Mouse (Mus musculus) cortical plate, adult 2 months (tissue): Measurements from ENCODE around the gene Lypd6. TPM values are rescaled to one million over a fixed set of nuclear protein-coding genes. Genes with fewer than 3 reads are reported as not detected.

Source experiments
- H3K27ac ChIP-seq: fragments of 200-500 bp; 2 replicates; pipeline ENCODE4 v1.5.1; 2012; ENCODE audit warnings: low read length, control low read depth, inconsistent platforms; ENCODE audit not compliant: insufficient read depth
- H3K4me1 ChIP-seq: fragments of 200-500 bp; 2 replicates; pipeline ENCODE4 v1.6.1; 2011; ENCODE audit warnings: low read length; ENCODE audit not compliant: control insufficient read depth, insufficient read depth
- H3K4me3 ChIP-seq: fragments of 200-500 bp; 2 replicates; pipeline ENCODE4 v1.5.1; 2011; ENCODE audit warnings: mild to moderate bottlenecking, low read length, control low read depth; ENCODE audit not compliant: insufficient read depth
- CTCF ChIP-seq: fragments of 200-500 bp; IDR thresholded peaks from 2 replicates; pipeline ENCODE4 v1.5.1; 2011; ENCODE audit warnings: mild to moderate bottlenecking, control low read depth, low read length; ENCODE audit not compliant: insufficient read depth; ENCODE audit errors: extremely low read depth
- POLR2A ChIP-seq: fragments of 200-500 bp; IDR thresholded peaks from 2 replicates; pipeline ENCODE4 v1.6.1; 2011; ENCODE audit warnings: mild to moderate bottlenecking, low read length, control low read depth; ENCODE audit not compliant: insufficient read depth; ENCODE audit errors: extremely low read depth
- polyA plus RNA-seq: library from polyadenylated mRNA; depleted of rRNA; stranded (reverse); fragments of >200 nt; gene quantifications from 2 replicates; pipeline ENCODE4 v1.2.3, GENCODE M21; 2012

Gene Lypd6
- polyA plus RNA-seq, 1 experiment, result 20.7 TPM

- H3K27ac ChIP-seq, result no peak overlapping the region
- H3K4me1 ChIP-seq, result no peaks in the 10 kb centered on the region
- H3K4me3 ChIP-seq, result no peak overlapping the region
- TF ChIP-seq CTCF (no peak), POLR2A (no peak)
Observed at GRCm38 (mm10) chr2:50151879-50152278, 85.7 kb downstream of the Lypd6 start.

DNA sequence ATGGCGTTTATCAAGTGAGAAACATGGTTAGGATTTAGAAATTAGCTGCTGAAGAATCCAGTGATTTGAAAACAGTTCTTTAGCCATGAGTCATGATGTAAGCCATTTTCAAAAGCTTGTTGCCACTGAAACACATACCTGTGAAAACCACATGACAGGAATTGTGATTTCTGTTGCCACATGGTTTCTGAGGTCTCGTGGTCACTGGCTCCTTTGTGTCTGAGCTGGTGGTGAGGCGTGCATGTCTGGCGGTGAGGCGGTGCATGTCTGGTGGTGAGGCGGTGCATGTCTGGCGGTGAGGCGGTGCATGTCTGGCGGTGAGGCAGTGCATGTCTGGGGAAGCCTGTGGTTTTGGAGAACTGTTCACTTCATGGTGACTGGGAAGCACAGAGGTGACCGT is 89.8 kb downstream of the Lypd6 start:
- TF ChIP-seq POLR2A, result no peak
- TF ChIP-seq CTCF, result no peak
- Histone ChIP-seq H3K4me3 (no peak overlapping the region), H3K27ac (no peak overlapping the region), H3K4me1 (no peaks in the 10 kb centered on the region)

DNA sequence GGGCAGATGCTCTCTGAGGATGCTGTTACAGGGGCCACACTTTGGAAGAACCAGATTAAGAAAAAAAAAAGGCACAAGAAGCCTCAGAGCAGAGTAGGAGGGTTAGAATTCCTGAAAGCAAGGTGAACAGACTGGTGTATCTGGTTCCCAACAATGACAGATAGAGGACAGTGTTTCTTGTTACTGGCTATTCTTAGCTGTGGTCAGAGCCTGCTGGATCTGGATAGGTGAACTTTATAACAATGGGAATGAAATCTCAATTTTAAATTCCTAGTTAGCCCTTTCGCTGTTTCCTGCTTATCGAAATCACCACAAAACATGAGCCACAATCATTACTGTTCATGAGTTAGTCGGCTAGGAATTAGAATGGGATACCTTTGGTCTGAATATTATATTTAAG is 93.8 kb downstream of the Lypd6 start:
- H3K4me3 ChIP-seq, result no peak overlapping the region
- TF ChIP-seq POLR2A (no peak), CTCF (no peak)
- H3K27ac ChIP-seq, result no peak overlapping the region
- H3K4me1 ChIP-seq, result peaks cover 1% of the 10 kb centered on the region; the same call in 1 of the 2 replicates

DNA sequence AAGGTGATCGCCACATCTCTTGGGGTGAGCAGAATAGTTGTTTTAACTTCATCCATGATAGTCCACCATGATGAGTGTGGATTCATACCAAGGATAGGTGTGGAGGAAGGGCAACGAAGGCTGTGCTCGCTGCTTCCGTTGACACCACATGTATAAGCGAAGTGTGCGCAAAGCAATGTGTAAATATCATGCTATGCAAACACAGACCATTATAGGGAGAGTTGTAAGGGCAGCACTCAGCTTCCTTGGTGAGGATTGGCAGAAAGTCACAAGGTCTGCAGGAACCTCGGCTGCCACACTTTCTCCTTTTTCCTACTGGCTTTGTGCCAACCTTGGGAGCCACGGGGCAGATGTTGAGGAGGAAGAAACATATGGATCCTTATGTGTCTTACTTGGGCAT is 97.4 kb downstream of the Lypd6 start:
- peaks cover 1% of the 10 kb centered on the region; the same call in 1 of the 2 replicates for H3K4me1 ChIP-seq
- TF ChIP-seq CTCF (no peak), POLR2A (no peak)
- H3K4me3 ChIP-seq, result no peak overlapping the region
- no peak overlapping the region for H3K27ac ChIP-seq

- H3K4me1 ChIP-seq, result peaks cover 1% of the 10 kb centered on the region; the same call in 1 of the 2 replicates
- no peak overlapping the region for H3K27ac ChIP-seq
- H3K4me3 ChIP-seq, result no peak overlapping the region
- no peak for TF ChIP-seq POLR2A
- no peak for TF ChIP-seq CTCF
Observed at GRCm38 (mm10) chr2:50165277-50165676, 99.0 kb downstream of the Lypd6 start.

DNA sequence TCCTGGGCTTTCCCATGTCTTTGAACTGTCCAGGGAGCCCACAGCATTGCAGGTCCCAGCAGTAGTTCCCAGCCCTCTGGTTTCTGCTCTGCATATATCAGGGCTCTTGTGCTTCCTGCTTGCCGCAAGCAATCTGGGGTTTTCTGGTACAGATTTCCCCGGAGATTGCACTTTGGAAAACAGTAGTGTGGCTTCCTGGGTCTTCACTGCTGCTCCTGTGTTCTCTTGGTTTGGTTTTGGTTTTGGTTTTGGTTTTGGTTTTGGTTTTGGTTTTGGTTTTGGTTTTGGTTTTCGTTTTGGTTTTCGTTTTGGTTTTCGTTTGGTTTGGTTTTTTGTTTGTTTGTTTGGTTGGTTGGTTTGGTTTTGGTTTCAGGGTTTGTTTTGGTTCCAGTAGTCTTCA is 99.9 kb downstream of the Lypd6 start:
- H3K4me3 ChIP-seq, result no peak overlapping the region
- peaks cover 1% of the 10 kb centered on the region; the same call in 1 of the 2 replicates for H3K4me1 ChIP-seq
- H3K27ac ChIP-seq, result no peak overlapping the region
- no peak for TF ChIP-seq CTCF
- no peak for TF ChIP-seq POLR2A

DNA sequence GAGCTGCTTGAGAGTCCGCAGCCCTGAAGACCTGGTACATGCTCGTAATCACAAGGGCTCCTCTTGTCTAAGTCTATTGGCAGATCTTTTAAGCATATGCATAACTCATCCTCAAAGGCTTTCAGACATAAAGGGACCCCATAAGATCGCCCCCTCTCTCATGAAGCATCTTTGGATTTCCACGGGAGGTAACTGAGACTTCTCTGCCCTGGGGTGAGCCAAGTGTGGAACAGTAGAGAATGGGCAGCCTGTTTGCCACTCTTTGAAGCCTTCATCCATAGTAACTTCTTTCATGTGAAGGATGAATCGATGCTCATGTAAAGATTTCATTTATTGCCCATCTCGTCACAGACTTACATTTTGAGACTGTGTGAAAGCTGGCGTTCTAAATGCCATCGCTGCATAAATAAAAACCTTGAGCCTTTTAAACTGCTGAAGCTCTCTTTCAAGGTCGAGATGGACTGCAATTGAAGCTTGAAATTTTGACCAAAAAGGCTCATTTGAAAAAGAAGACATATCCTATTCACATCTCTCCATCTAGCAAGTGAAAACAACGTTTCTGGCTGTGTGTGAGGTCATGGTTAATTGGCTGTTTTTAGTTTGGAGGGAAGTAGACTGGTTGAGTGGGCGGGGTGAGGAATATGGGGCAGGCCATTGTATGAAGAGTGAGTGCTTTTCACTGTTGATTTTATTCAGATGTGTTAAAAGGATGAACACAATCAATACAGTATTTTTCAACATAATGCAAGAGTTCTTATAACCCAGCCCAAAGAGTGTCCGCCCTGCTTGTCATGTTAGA is 107.7 kb downstream of the Lypd6 start:
- no peak overlapping the region for H3K4me3 ChIP-seq
- H3K27ac ChIP-seq, result no peak overlapping the region
- TF ChIP-seq POLR2A, result no peak
- no peak for TF ChIP-seq CTCF

GRCm38 (mm10) chr2:50175709-50176108 is 109.5 kb downstream of the Lypd6 start:
- no peak for TF ChIP-seq CTCF
- TF ChIP-seq POLR2A, result no peak
- no peak overlapping the region for H3K4me3 ChIP-seq

More for the DNA sequence above, 107.7 kb downstream of the Lypd6 start:
- no peaks in the 10 kb centered on the region for H3K4me1 ChIP-seq

DNA sequence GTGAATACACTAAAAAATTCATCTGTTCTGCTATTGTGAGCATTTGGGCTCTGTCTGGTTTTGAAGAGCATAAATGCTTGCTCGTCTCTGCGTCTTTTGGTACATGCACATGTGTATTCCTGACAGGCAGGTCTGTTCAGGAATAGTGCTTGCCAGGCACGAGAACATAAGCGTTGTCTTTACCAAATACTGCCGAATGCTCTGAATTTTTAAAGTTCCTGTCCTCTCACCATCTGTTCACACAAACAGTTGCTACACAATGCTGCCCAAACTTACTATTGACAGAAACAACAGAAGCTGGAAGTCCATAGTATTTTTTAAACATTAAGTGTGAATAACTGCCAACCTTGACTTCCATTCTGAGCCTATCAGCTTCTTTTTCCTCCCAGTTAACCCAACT is 112.9 kb downstream of the Lypd6 start:
- TF ChIP-seq CTCF (no peak), POLR2A (no peak)
- Histone ChIP-seq H3K4me1 (no peaks in the 10 kb centered on the region), H3K27ac (no peak overlapping the region), H3K4me3 (no peak overlapping the region)

More at GRCm38 (mm10) chr2:50175709-50176108, 109.5 kb downstream of the Lypd6 start:
- Histone ChIP-seq H3K4me1 (no peaks in the 10 kb centered on the region), H3K27ac (no peak overlapping the region)

- H3K27ac ChIP-seq, result no peak overlapping the region
- no peak for TF ChIP-seq CTCF
- TF ChIP-seq POLR2A, result no peak
- H3K4me3 ChIP-seq, result no peak overlapping the region
- H3K4me1 ChIP-seq, result no peaks in the 10 kb centered on the region
Observed at GRCm38 (mm10) chr2:50180423-50180822, 114.2 kb downstream of the Lypd6 start.

DNA sequence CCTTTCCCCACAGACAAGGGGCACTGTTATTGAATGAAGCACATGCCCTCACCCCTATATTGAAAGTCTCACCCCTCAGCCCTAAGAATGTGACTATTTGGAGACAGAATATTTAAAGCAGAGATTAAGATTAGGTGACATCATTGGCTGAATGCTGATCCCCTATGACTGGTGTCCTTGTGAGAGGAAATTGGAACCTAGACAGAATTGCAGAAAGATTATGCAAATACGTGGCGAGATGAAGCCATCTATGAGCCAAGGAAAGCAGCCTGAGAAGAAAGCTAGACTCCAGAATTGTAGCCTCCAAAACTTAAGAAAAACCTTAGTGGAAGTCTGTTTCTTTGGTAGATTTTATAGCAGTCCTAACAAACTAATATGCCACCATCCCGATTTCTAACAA is 115.1 kb downstream of the Lypd6 start:
- no peak overlapping the region for H3K27ac ChIP-seq
- no peak overlapping the region for H3K4me3 ChIP-seq
- no peak for TF ChIP-seq POLR2A
- TF ChIP-seq CTCF, result no peak
- no peaks in the 10 kb centered on the region for H3K4me1 ChIP-seq
